Mouse (Mus musculus): Measurements from ENCODE around the gene Olfr545.

DNA sequence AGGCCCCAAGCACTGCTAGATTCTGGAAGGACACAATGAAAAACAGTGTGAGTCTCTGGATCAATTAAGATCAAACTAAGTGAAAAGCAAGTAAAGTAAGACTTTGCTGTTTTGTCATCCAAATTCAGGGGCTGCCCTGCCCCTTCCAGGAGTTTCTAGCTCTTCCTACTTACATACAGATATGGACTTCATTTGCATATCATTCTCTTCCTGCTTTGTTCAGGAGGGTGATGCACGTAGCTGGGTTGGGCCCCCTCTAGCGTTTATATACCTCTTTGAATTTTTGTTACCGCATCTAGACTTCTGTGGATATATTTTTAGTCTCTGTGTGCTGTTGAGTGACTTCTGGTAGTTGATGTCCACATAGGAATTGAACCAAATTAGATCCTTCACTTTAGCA lies 41.9 kb upstream of the Olfr545 start:
- TF ChIP-seq CTCF (IDR thresholded peaks at IDR 0.05; ENCODE audit: extremely low read depth, insufficient read depth, insufficient read length, insufficient replicate concordance) (no peak), POLR2A (IDR thresholded peaks at IDR 0.05; ENCODE audit: low read depth, low read length) (no peak)

Data from spleen, adult 2 months (tissue).